Mouse (Mus musculus) layer of hippocampus, adult 9-11 months (tissue): ENCODE measurements at regions not wholly inside any gene's neighbourhood (a gene's known extent, or its start where the extent isn't known, plus 50 kb on each side); places are given as distances from the start of the nearest gene placed in this dataset.

ENCODE experiments used
- DNase-seq: peaks from one replicate; pipeline ENCODE4 v3.0.0; 2022

DNA sequence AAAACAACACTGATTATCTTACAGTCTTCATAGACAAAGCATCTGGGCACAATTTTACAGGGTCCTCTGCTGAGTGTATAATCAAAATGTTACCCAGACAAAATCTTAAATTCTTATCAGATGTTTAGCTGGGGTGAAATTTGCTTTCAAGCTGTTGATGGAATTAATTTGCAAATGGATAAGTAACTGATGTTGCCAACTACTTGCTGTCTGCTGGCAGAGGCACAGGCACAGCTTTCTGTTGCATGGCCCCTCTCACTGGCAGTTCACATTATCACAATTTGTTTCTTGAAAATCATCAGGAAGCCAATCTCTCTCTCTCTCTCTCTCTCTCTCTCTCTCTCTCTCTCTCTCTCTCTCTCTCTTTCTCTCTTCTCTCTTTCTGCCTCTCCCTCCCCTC is 276.9 kb upstream of the Gm44 start:
- DNase-seq: peak; percentile 5
